Mouse (Mus musculus) liver, adult 2 months (tissue): Measurements from ENCODE around the gene Gse1.

Experiments
- CTCF ChIP-seq: fragments of 200-500 bp; IDR thresholded peaks from 2 replicates; pipeline ENCODE4 v1.5.1; 2011; ENCODE audit warnings: low read depth, low read length, control low read depth
- POLR2A ChIP-seq: fragments of 200-500 bp; IDR thresholded peaks from 2 replicates; pipeline ENCODE4 v1.6.1; 2011; ENCODE audit warnings: low read length, control low read depth; ENCODE audit not compliant: insufficient read depth; ENCODE audit errors: extremely low read depth

DNA sequence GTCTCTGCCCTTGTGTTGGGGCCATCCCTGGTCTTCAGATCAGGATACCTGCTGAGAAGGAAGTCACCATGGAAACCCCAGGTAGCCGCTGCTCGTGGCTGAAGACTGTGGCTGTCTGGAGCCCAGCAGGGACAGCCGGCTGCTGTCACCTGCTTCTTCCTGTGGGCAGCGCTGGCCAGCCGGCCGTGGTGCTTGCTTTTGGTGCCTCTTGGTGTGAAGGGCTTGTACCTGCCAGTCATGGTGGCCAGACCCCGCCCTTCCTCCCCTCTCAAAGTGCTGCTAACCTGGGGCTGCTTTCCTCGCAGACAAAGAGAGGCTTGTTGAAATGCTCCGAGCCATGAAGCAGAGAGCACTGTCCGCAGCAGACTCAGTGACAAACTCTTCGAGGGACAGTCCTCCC, 345.6 kb downstream of the Gse1 start:
- TF ChIP-seq CTCF (no peak), POLR2A (no peak)
